Mouse (Mus musculus) embryonic facial prominence, embryonic 14.5 days (tissue): ENCODE results near the gene Gm10401. TPM values are rescaled to one million over a fixed set of nuclear protein-coding genes. Genes with fewer than 3 reads are reported as not detected.

ENCODE experiments used
- ATAC-seq: fragments of 200-750 bp; cut with Nextera tagmentation; 2 replicates; pipeline ENCODE4 v1.8.0; 2017; ENCODE audit warnings: low read depth, moderate number of reproducible peaks, moderate TSS enrichment
- DNase-seq: peaks from one replicate; pipeline ENCODE4 v3.0.0-alpha.2; 2015; ENCODE audit warnings: low spot score
- H3K27ac ChIP-seq: fragments of 300-500 bp; sonication (generic); replicated peaks from 2 replicates; pipeline ENCODE4 v1.5.1; 2014; ENCODE audit warnings: low read depth, mild to moderate bottlenecking, low read length, moderate library complexity
- H3K27me3 ChIP-seq: fragments of 300-500 bp; sonication (generic); replicated peaks from 2 replicates; pipeline ENCODE4 v1.6.1; 2014; ENCODE audit warnings: low read length; ENCODE audit not compliant: control insufficient read depth, insufficient read depth
- H3K36me3 ChIP-seq: fragments of 300-500 bp; sonication (generic); 2 replicates; pipeline ENCODE4 v1.6.1; 2014; ENCODE audit warnings: low read length, mixed read lengths; ENCODE audit not compliant: control insufficient read depth, insufficient read depth
- H3K4me1 ChIP-seq: fragments of 300-500 bp; sonication (generic); 2 replicates; pipeline ENCODE4 v1.6.1; 2014; ENCODE audit warnings: antibody characterized with exemption, low read length; ENCODE audit not compliant: control insufficient read depth, insufficient read depth
- H3K4me2 ChIP-seq: fragments of 300-500 bp; sonication (generic); 2 replicates; pipeline ENCODE4 v1.6.1; 2014; ENCODE audit warnings: low read depth, mild to moderate bottlenecking, low read length, moderate library complexity, mixed read lengths
- H3K4me3 ChIP-seq: fragments of 300-500 bp; sonication (generic); 2 replicates; pipeline ENCODE4 v1.5.1; 2014; ENCODE audit warnings: low read depth, mild to moderate bottlenecking, low read length
- H3K9ac ChIP-seq: fragments of 300-500 bp; sonication (generic); 2 replicates; pipeline ENCODE4 v1.6.1; 2014; ENCODE audit warnings: low read depth, mild to moderate bottlenecking, low read length, moderate library complexity, mixed read lengths
- H3K9me3 ChIP-seq: fragments of 300-500 bp; sonication (generic); 2 replicates; pipeline ENCODE4 v1.6.1; 2016; ENCODE audit warnings: low read length; ENCODE audit not compliant: control insufficient read depth
- WGBS: fragments of 180-500 bp; shearing (Covaris S2); extraction: QIAGEN DNeasy Blood & Tissue Kit; methylation state at CpG from one replicate; pipeline ENCODE4 v1.1.7; 2014; 5-methylcytosine and 5-hydroxymethylcytosine counted together
- polyA plus RNA-seq: library from polyadenylated mRNA; unstranded; fragments of >200 nt; fragmentation: Nextera tagmentation; extraction: Ambion mirVana; gene quantifications from 2 replicates; pipeline ENCODE4 v1.2.1, GENCODE M21; 2014

Gm10401 gene
- polyA plus RNA-seq = 53.2 and 54.0 TPM in 2 replicates

DNA sequence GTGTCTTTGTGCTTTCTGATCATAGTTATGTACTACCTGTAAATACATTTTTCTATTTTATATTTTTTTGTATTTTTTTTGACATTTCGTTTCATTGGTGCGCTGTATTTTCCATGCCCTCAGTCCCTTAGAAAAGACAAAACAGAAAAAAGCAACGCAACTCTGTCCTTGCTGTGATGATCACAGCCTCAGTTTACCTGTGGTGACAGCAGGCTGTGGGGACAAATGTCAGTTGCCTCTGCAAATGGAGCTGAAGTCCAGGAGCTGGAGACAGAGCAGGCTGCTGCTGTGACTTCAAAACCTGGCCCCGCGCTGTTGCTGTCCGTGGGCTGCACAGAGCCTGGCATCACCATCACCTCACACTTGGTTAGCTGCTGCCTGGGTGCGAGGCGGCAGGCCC, at the start of gene Gm10401:
Gene Gm10401 (minus strand): TSS at position 101 of the 400 bp plus-strand sequence.
- Histone ChIP-seq H3K27me3 (no peaks in the 10 kb centered on the region), H3K4me1 (no peaks in the 10 kb centered on the region), H3K36me3 (peaks cover 74% of the 10 kb centered on the region), H3K4me3 (no peak within 1 kb of the TSS), H3K9me3 (no peaks in the 10 kb centered on the region), H3K27ac (no peak within 1 kb of the TSS), H3K9ac (no peak within 1 kb of the TSS), H3K4me2 (no peak within 1 kb of the TSS)
- DNase-seq (no peak), ATAC-seq (no peak)
- WGBS = 88% methylated on average over 8 of the region's 8 CpGs

DNA sequence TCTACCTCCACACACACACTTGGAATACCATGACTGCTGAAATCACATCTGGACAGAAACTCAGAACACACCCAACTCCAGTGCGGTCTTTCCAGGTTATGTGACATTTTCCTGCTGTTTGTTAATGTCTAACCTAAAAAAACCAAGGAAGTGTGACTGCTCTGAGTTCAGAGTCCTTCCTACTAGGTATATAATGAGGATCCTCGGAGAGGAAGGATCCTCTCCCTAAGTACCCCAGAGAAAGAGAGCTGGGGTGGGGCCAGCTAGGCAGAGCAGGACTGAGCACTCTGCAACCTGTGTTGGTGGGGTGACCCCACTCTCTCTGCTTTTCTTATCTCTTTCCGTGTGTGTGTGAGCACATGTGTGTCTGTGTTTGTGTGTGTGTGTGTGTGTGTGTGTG, 49.3 kb upstream of the Gm10401 start:
- ATAC-seq = no peak
- Histone ChIP-seq H3K9me3 (no peaks in the 10 kb centered on the region), H3K36me3 (peaks cover 83% of the 10 kb centered on the region), H3K4me2 (no peak overlapping the region), H3K4me1 (no peaks in the 10 kb centered on the region; the same call in 1 of the 2 replicates), H3K27ac (no peak overlapping the region), H3K9ac (no peak overlapping the region), H3K4me3 (no peak overlapping the region), H3K27me3 (no peaks in the 10 kb centered on the region)
- DNase-seq = no peak
- WGBS = 94% methylated on average over 3 of the region's 3 CpGs

DNA sequence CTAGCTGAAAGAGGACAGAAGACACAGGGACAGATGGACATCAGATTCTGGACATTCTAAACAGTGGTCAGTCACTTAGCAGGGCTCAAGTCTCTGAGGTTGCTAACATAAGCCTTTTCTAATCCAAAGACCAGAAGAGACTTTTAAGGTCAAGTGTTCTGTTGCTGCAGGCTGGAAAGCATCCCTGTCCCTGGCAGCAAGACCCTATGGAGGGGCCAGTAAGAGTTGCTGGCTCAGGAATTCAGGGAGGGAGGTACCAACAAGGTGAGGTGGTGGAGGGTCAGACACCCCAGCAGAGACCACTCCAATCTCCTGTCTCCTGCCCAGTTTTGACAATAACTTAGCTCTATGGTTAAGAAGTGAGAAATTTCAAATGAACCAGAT, 48.6 kb upstream of the Gm10401 start:
- Histone ChIP-seq H3K9ac (no peak overlapping the region), H3K27me3 (no peaks in the 10 kb centered on the region), H3K9me3 (no peaks in the 10 kb centered on the region), H3K4me3 (no peak overlapping the region), H3K4me2 (no peak overlapping the region), H3K36me3 (peaks cover 84% of the 10 kb centered on the region), H3K27ac (no peak overlapping the region), H3K4me1 (no peaks in the 10 kb centered on the region)
- ATAC-seq = no peak
- no peak for DNase-seq

DNA sequence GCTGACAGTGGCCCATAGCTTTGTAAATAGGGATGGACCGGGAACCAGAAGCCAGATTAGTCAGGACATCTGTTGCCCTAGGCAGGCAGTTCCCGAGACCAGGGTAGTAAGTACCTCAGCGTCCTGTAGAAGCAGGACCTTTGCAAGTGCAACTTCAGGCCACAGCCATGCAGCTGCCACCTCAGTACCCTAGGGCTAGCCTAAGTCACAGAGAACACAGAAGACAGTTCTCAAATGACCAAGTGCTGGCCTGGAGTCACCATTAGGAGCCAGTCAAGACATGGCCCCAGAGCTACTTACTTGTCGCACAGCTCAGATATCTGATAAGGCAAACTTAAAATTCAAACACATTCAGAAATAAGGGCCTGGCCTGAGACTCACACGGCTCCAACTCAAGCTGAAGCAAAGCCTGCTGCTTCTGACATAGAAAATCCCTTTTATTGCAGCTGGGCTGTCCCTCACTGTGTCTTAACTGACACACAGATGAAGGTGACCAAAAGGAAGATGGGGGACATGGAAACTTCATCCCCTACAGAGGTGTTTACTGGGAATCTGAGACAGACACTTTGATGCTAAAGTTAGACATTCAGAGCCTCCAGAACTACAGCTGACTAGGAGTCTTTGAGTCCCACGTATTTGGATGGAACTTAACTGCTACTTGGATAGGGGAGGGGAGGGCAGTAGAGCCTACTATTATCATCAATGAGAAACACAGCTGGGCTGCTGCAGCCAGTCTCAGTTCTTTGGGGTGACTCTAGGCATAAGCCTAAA, 48.1 kb upstream of the Gm10401 start:
- Histone ChIP-seq H3K27me3 (no peaks in the 10 kb centered on the region), H3K9ac (no peak overlapping the region), H3K27ac (no peak overlapping the region), H3K4me2 (no peak overlapping the region), H3K36me3 (peaks cover 79% of the 10 kb centered on the region), H3K4me1 (no peaks in the 10 kb centered on the region), H3K4me3 (no peak overlapping the region), H3K9me3 (no peaks in the 10 kb centered on the region)
- WGBS = 80% methylated on average over 6 of the region's 6 CpGs
- ATAC-seq (no peak), DNase-seq (no peak)

DNA sequence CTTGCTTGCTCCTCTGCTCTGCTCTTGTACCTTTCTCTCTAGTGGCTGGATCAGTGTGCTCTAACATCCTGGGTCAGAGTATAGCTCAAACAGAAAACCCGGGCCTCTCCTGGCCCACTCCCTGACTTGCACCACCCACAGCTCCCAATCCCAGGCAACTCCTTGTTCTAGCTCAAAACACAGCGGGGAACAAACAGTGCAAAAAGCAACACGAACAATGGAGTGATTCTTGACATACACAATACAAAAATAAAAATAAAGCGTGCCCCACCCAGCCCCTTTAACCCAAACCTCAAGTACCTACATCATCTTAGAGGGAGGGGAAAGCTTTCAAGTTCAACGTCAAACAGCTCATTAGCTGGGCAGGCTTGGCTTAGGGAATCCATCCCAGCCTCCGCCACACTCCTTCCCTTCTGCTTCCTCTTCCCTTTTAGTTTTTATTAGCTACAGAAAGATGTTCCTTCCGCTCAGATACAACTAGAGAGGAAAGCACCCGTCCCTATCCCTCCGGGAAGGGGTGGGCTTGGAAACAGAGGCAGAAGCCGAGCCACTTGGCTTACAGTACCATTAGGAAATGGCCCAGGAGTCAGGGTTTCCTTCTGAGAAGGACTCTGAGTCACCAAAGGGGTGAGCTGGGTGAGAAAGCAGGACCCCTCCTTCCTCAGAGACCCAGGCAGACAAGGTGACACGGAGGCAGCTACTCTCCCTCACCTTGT, 47.3 kb upstream of the Gm10401 start:
- peaks cover 71% of the 10 kb centered on the region for H3K36me3 ChIP-seq
- no peak overlapping the region for H3K4me3 ChIP-seq
- H3K27me3 ChIP-seq = no peaks in the 10 kb centered on the region
- H3K27ac ChIP-seq = no peak overlapping the region
- DNase-seq (no peak), ATAC-seq (no peak)
- H3K9me3 ChIP-seq = no peaks in the 10 kb centered on the region
- H3K4me1 ChIP-seq = no peaks in the 10 kb centered on the region
- no peak overlapping the region for H3K9ac ChIP-seq
- no peak overlapping the region for H3K4me2 ChIP-seq
- WGBS = 80% methylated on average over 11 of the region's 11 CpGs

DNA sequence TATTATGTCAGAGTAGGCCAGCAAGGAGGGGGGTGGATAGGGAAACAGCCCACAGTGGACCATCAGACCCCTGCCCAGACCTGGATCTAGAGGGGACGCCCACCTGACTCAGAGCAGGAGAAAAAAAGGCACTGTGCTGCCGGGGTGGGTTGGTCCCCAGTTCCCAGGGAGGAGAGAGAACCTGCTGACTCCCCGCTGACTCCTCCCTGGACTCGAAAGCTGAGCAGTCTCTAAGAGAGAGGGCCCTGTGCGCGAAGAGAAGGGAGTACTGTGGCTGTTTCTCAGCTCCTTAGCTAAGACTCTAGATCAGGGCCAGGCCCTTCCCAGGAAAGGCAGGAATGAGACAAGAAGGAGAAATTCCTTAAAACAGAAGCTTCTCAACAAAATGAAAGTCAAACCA, 46.4 kb upstream of the Gm10401 start:
- no peak overlapping the region for H3K9ac ChIP-seq
- ATAC-seq = no peak
- no peak overlapping the region for H3K4me2 ChIP-seq
- H3K36me3 ChIP-seq = peaks cover 62% of the 10 kb centered on the region
- no peak for DNase-seq
- H3K27me3 ChIP-seq = no peaks in the 10 kb centered on the region
- H3K27ac ChIP-seq = no peak overlapping the region
- 61% methylated on average over 6 of the region's 6 CpGs for whole genome bisulfite sequencing
- H3K4me1 ChIP-seq = no peaks in the 10 kb centered on the region
- no peaks in the 10 kb centered on the region for H3K9me3 ChIP-seq
- H3K4me3 ChIP-seq = no peak overlapping the region

DNA sequence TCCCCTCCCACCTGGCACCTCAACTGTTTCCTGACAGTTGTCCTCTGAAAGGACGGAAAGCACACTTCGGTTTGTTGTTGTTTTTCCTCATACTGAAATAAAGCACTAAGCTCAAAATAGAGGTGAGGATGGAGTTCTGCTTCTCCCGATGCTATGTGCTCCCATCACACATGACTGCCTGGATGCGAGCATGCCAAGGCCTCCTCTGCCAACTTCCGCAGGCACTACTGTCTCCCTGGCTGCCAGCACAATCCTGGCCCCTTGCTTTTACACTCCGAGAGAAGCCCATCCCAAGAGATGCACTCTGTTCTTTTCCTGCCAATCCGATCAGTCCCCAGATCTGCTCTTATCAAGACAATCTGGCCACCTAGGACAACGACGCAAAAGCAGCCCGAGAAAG, 45.5 kb upstream of the Gm10401 start:
- Histone ChIP-seq H3K36me3 (peaks cover 53% of the 10 kb centered on the region), H3K4me1 (no peaks in the 10 kb centered on the region), H3K27ac (no peak overlapping the region), H3K4me3 (no peak overlapping the region), H3K27me3 (no peaks in the 10 kb centered on the region), H3K4me2 (no peak overlapping the region), H3K9ac (no peak overlapping the region), H3K9me3 (no peaks in the 10 kb centered on the region)
- WGBS = 70% methylated on average over 10 of the region's 10 CpGs
- no peak for DNase-seq
- no peak for ATAC-seq

DNA sequence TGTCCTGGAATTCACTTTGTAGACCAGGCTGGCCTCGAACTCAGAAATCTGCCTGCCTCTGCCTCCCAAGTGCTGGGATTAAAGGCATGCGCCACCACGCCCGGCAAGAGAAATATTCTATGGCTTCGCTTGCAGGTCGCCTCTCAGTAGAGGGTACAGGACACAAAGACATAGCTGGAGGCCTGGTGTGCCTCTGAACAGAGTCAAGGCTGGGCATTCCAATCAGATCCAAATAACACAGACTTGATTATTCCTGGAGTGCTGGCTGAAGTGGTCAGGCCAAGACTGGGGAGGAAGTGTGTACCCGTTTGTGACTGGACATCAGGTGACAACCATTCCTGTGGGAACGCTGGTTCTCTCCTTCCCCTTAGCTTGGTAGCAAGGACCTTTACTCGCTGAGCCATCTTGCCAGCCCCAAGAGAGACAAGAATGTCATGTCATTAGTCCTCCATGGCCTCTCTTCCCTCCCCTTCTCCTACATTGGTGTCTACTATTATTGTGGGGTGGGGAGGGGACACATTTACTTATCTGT, 44.1 kb upstream of the Gm10401 start:
- Histone ChIP-seq H3K4me2 (no peak overlapping the region), H3K4me3 (no peak overlapping the region), H3K4me1 (no peaks in the 10 kb centered on the region), H3K9ac (no peak overlapping the region), H3K36me3 (peaks cover 40% of the 10 kb centered on the region), H3K9me3 (no peaks in the 10 kb centered on the region), H3K27ac (no peak overlapping the region), H3K27me3 (no peaks in the 10 kb centered on the region)
- DNase-seq (no peak), ATAC-seq (no peak)
- WGBS = 92% methylated on average over 9 of the region's 9 CpGs
